Mouse (Mus musculus) lung, postnatal 0 days (tissue): ENCODE measurements at regions not wholly inside any gene's neighbourhood (a gene's known extent, or its start where the extent isn't known, plus 50 kb on each side); places are given as distances from the start of the nearest gene placed in this dataset.

Experiments used
- ATAC-seq: fragments of 200-750 bp; cut with Nextera tagmentation; 2 replicates; pipeline ENCODE4 v1.8.0; 2017; ENCODE audit warnings: moderate library complexity
- DNase-seq: peaks from one replicate; pipeline ENCODE4 v3.0.0-alpha.2; 2016; ENCODE audit warnings: low spot score
- H3K27ac ChIP-seq: fragments of 300-500 bp; sonication (generic); 2 replicates; pipeline ENCODE4 v1.5.1; 2014; ENCODE audit warnings: antibody characterized with exemption, mild to moderate bottlenecking, low read length, mixed read lengths
- H3K27me3 ChIP-seq: fragments of 300-500 bp; sonication (generic); replicated peaks from 2 replicates; pipeline ENCODE4 v1.6.1; 2014; ENCODE audit warnings: low read length, mixed read lengths; ENCODE audit not compliant: insufficient read depth
- H3K36me3 ChIP-seq: fragments of 300-500 bp; sonication (generic); 2 replicates; pipeline ENCODE4 v1.6.1; 2014; ENCODE audit warnings: low read length, mixed read lengths; ENCODE audit not compliant: insufficient read depth
- H3K4me1 ChIP-seq: fragments of 300-500 bp; sonication (generic); 2 replicates; pipeline ENCODE4 v1.6.1; 2014; ENCODE audit warnings: antibody characterized with exemption, low read depth, low read length, mixed read lengths; ENCODE audit not compliant: insufficient read depth
- H3K4me2 ChIP-seq: fragments of 300-500 bp; sonication (generic); replicated peaks from 2 replicates; pipeline ENCODE4 v1.6.1; 2014; ENCODE audit warnings: low read depth, mild to moderate bottlenecking, low read length, moderate library complexity, mixed read lengths
- H3K4me3 ChIP-seq: fragments of 300-500 bp; sonication (generic); 2 replicates; pipeline ENCODE4 v1.5.1; 2014; ENCODE audit warnings: low read depth, low read length
- H3K9ac ChIP-seq: fragments of 300-500 bp; sonication (generic); replicated peaks from 2 replicates; pipeline ENCODE4 v1.6.1; 2014; ENCODE audit warnings: low read depth, mild to moderate bottlenecking
- H3K9me3 ChIP-seq: fragments of 300-500 bp; sonication (generic); 2 replicates; pipeline ENCODE4 v1.6.1; 2016; ENCODE audit warnings: low read length, mixed read lengths
- CTCF ChIP-seq: IDR thresholded peaks from 2 replicates; pipeline ENCODE4 v1.5.1; 2016; ENCODE audit warnings: antibody characterized with exemption, mild to moderate bottlenecking
- EP300 ChIP-seq: IDR thresholded peaks from 2 replicates; pipeline ENCODE4 v1.6.1; 2016; ENCODE audit warnings: antibody characterized with exemption, mild to moderate bottlenecking, control low read depth
- WGBS: fragments of 180-500 bp; shearing (Covaris S2); extraction: QIAGEN DNeasy Blood & Tissue Kit; methylation state at CpG from one replicate; pipeline ENCODE4 v1.1.7; 2014; 5-methylcytosine and 5-hydroxymethylcytosine counted together

- H3K36me3 ChIP-seq = no peaks in the 10 kb centered on the region
- WGBS = 57% methylated on average over 15 of the region's 15 CpGs
- no peak overlapping the region for H3K4me2 ChIP-seq
- H3K27ac ChIP-seq = no peak overlapping the region
- H3K4me1 ChIP-seq = peaks cover 2% of the 10 kb centered on the region; the same call in 1 of the 2 replicates
- no peaks in the 10 kb centered on the region for H3K9me3 ChIP-seq
- H3K27me3 ChIP-seq = no peaks in the 10 kb centered on the region
- ATAC-seq (no peak), DNase-seq (peak; percentile 16)
- TF ChIP-seq CTCF = no peak
- TF ChIP-seq EP300 = no peak
- H3K4me3 ChIP-seq = no peak overlapping the region
- no peak overlapping the region for H3K9ac ChIP-seq
Observed at GRCm38 (mm10) chr1:152287566-152288490, 98.7 kb downstream of the Tsen15 start.

DNA sequence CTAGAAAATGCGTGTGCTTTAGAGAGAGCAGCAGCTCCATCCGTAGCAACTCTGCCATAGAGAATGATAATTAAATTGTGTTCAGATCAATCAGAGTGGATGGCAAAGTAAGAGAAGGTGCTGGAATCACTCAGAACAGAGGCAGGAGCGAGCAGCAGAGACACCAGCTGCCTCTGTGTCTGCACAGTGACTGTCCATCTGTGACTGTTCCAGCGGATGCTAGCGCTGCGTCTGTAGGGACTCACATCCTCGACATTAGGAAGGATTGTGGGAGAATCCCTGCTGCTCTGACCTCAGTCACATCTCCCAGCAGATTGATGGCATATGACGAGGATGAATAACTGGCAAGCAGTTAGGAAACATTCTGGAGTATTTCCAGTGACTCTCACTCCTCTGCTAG is 99.8 kb downstream of the Tsen15 start:
- DNase-seq (no peak), ATAC-seq (no peak)
- TF ChIP-seq CTCF = no peak
- no peak for TF ChIP-seq EP300
- H3K27me3 ChIP-seq = no peaks in the 10 kb centered on the region
- peaks cover 2% of the 10 kb centered on the region; the same call in 1 of the 2 replicates for H3K4me1 ChIP-seq
- H3K4me2 ChIP-seq = no peak overlapping the region
- no peak overlapping the region for H3K27ac ChIP-seq
- H3K36me3 ChIP-seq = no peaks in the 10 kb centered on the region
- WGBS = 73% methylated on average over 8 of the region's 8 CpGs
- no peak overlapping the region for H3K9ac ChIP-seq
- no peaks in the 10 kb centered on the region for H3K9me3 ChIP-seq
- H3K4me3 ChIP-seq = no peak overlapping the region

- no peaks in the 10 kb centered on the region for H3K36me3 ChIP-seq
- H3K4me1 ChIP-seq = no peaks in the 10 kb centered on the region
- DNase-seq (no peak), ATAC-seq (no peak)
- no peaks in the 10 kb centered on the region for H3K9me3 ChIP-seq
- no peaks in the 10 kb centered on the region for H3K27me3 ChIP-seq
- WGBS = 90% methylated on average over 11 of the region's 11 CpGs
- H3K4me2 ChIP-seq = no peak overlapping the region
- no peak overlapping the region for H3K27ac ChIP-seq
- TF ChIP-seq CTCF (no peak), EP300 (no peak)
- no peak overlapping the region for H3K9ac ChIP-seq
- H3K4me3 ChIP-seq = no peak overlapping the region
Observed at GRCm38 (mm10) chr1:152282106-152282505, 104.4 kb downstream of the Tsen15 start.

DNA sequence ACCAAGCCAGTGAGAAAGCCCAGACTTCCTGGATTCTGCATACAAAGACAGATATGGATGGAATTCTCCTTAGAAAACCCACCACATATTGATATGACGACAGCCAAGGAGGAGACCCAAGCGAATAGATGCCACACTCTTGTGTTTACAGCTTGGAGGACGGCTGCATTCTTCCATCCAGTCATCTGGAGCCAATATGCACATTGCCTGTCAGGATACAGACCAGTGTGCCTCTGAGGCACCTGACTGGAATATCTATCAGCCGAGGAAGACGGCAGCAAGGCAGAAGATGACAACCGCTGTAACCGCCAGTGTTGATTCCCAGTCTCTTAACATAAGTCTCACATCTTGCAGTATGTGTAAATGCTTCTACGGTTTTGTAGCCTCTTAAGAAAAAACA is 105.3 kb downstream of the Tsen15 start:
- H3K9ac ChIP-seq = no peak overlapping the region
- DNase-seq = no peak
- H3K27me3 ChIP-seq = no peaks in the 10 kb centered on the region
- no peak for TF ChIP-seq EP300
- TF ChIP-seq CTCF = no peak
- no peak overlapping the region for H3K4me3 ChIP-seq
- no peak overlapping the region for H3K27ac ChIP-seq
- WGBS = 69% methylated on average over 8 of the region's 8 CpGs
- no peaks in the 10 kb centered on the region for H3K9me3 ChIP-seq
- no peaks in the 10 kb centered on the region for H3K36me3 ChIP-seq
- no peak overlapping the region for H3K4me2 ChIP-seq
- H3K4me1 ChIP-seq = no peaks in the 10 kb centered on the region
- ATAC-seq = no peak

GRCm38 (mm10) chr1:152280014-152280413 is 106.5 kb downstream of the Tsen15 start:
- no peak overlapping the region for H3K9ac ChIP-seq
- 29% methylated on average over 1 of the region's 1 CpGs for WGBS
- H3K4me2 ChIP-seq = no peak overlapping the region

GRCm38 (mm10) chr1:152275011-152275410 is 111.5 kb downstream of the Tsen15 start:
- no peaks in the 10 kb centered on the region for H3K4me1 ChIP-seq
- WGBS = 97% methylated on average over 24 of the region's 24 CpGs
- TF ChIP-seq EP300 (no peak), CTCF (no peak)
- H3K4me2 ChIP-seq = no peak overlapping the region
- DNase-seq (no peak), ATAC-seq (no peak)
- no peak overlapping the region for H3K27ac ChIP-seq
- H3K9me3 ChIP-seq = no peaks in the 10 kb centered on the region
- no peaks in the 10 kb centered on the region for H3K36me3 ChIP-seq
- no peaks in the 10 kb centered on the region for H3K27me3 ChIP-seq
- H3K9ac ChIP-seq = no peak overlapping the region
- no peak overlapping the region for H3K4me3 ChIP-seq

More at GRCm38 (mm10) chr1:152280014-152280413, 106.5 kb downstream of the Tsen15 start:
- ATAC-seq (no peak), DNase-seq (no peak)
- TF ChIP-seq EP300 = no peak
- peak; percentile 61 for TF ChIP-seq CTCF
- no peaks in the 10 kb centered on the region for H3K36me3 ChIP-seq
- H3K27me3 ChIP-seq = no peaks in the 10 kb centered on the region
- no peaks in the 10 kb centered on the region for H3K4me1 ChIP-seq
- no peak overlapping the region for H3K4me3 ChIP-seq
- H3K27ac ChIP-seq = no peak overlapping the region
- H3K9me3 ChIP-seq = no peaks in the 10 kb centered on the region
